Mouse (Mus musculus): ENCODE data around the gene Lysmd2. TPM values are rescaled to one million over a fixed set of nuclear protein-coding genes. Genes with fewer than 3 reads are reported as not detected.

Lysmd2 gene
- polyA plus RNA-seq (2015; fragmentation: Nextera tagmentation; extraction: Ambion mirVana): 30.3 and 32.2 TPM in 2 replicates

DNA sequence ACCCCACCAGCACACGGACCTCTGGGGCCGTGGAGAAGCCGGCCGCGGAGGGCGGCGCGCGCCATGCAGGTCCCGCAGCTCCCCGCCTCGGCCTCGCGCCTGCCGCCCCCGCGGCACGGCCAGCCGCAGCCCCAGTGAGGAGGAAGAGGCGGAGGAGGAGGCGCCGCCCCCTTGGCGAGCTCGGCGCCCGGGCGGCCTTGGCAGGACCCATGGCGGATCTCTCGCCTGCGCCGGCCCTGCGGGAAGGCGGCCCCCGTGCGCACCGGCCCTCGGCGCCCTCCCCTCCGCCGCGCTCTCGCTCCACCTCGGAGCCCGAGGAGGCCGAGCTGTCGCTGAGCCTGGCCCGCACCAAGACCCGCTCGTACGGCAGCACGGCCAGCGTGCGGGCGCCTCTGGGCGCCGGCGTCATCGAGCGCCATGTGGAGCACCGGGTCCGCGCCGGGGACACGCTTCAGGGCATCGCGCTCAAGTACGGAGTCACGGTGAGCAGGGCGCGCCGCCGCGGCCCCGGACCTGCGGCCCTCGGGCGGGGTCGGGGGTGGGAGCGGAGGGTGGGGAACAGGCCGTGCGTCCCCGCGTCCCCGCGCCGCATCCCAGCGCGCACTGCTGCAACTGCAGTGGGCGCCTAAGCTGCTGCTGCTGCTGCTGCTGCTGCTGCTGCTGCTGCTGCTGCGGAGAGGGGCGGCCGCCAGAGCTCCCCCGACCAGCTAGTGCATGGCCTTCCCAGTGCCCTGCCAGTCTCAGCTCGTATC lies at the start of gene Lysmd2:
Gene Lysmd2, plus strand, starts transcription at position 186 of the 752 bp plus-strand sequence.
- H3K36me3 ChIP-seq (ENCODE audit: control insufficient read depth, insufficient read depth, low read length): no peaks in the 10 kb centered on the region
- no peaks in the 10 kb centered on the region for H3K27me3 ChIP-seq (ENCODE audit: control insufficient read depth, insufficient read depth, low read length)
- peak within 1 kb of the TSS; percentile 92 for H3K9ac ChIP-seq (ENCODE audit: low read length)
- DNase-seq (ENCODE audit: low spot score): peak; percentile 73
- H3K27ac ChIP-seq (replicated peaks): peak within 1 kb of the TSS; percentile 86
- no peaks in the 10 kb centered on the region for H3K9me3 ChIP-seq (ENCODE audit: control insufficient read depth, low read length)
- H3K4me3 ChIP-seq (ENCODE audit: low read depth, low read length): peak within 1 kb of the TSS; percentile 76
- peak; percentile 7; the same call in 1 of the 2 replicates for TF ChIP-seq CTCF (IDR thresholded peaks at IDR 0.05; ENCODE audit: low read depth)
- TF ChIP-seq EP300 (optimal IDR thresholded peaks at IDR 0.05): no peak
- under 1% methylated on average over 44 of the region's 94 CpGs for WGBS
- no peaks in the 10 kb centered on the region for H3K4me1 ChIP-seq (replicated peaks; ENCODE audit: control insufficient read depth, insufficient read depth)
- peak within 1 kb of the TSS; percentile 86 for H3K4me2 ChIP-seq (replicated peaks; ENCODE audit: low read depth)
- ATAC-seq (ENCODE audit: low FRiP score, low TSS enrichment): peak; percentile 85

DNA sequence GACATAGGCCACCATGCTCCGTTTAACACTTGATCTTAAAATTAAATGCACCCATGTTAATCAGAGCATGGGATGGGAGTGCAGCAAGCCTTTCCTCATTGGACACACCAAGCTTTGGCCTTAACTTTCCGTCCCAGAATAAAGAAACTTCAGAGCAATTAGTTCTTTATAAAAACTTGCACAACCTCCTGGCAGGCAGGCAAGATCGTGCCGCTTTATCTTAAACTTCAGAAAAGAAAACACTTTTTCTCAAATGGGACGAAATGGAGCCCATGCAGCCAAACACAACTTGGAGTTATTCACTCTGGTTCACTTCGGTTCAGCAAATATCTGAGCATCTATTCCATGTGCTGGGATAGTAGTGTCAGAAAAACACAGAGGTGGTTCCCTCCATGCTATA lies 46.2 kb upstream of the Lysmd2 start:
- WGBS: 68% methylated on average over 6 of the region's 6 CpGs
- Histone ChIP-seq H3K4me2 (replicated peaks; ENCODE audit: low read depth) (no peak overlapping the region), H3K4me1 (replicated peaks; ENCODE audit: control insufficient read depth, insufficient read depth) (no peaks in the 10 kb centered on the region), H3K4me3 (ENCODE audit: low read depth, low read length) (no peak overlapping the region), H3K36me3 (ENCODE audit: control insufficient read depth, insufficient read depth, low read length) (no peaks in the 10 kb centered on the region), H3K9me3 (ENCODE audit: control insufficient read depth, low read length) (no peaks in the 10 kb centered on the region), H3K27me3 (ENCODE audit: control insufficient read depth, insufficient read depth, low read length) (no peaks in the 10 kb centered on the region), H3K27ac (replicated peaks) (no peak overlapping the region), H3K9ac (ENCODE audit: low read length) (no peak overlapping the region)
- ATAC-seq (ENCODE audit: low FRiP score, low TSS enrichment): no peak
- no peak for DNase-seq (ENCODE audit: low spot score)
- TF ChIP-seq EP300 (optimal IDR thresholded peaks at IDR 0.05) (no peak), CTCF (IDR thresholded peaks at IDR 0.05; ENCODE audit: low read depth) (no peak)

DNA sequence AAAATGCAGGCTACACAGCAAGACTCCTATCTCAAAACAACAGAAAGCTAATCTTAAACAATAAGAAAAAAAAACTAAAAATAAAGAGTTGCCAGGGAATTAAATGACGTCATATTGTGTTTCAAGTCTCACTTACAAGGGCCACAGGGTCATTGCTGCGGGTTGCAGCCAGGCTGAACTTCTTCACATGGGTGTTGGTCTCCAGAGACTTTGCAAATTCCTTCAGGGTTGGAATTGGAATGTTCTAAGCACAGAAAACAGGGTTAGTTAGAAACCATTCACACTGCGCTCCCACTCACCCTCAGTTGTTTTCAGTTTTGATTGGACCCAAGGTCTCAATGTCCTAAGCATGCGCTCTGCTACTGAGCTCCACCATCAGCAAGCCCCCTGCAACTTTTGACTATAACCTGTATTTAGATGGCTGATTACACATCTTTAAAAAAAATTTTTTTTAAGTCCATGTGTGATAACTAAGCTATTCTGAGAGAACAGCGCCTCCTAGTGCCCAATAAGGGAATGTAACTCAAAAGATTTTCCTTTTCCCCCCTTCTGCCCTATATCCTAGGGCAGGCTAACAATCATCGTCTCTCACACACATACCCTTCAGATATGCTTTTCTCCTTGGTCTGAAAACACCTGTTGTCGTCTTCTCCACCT lies 43.7 kb upstream of the Lysmd2 start:
- no peak for DNase-seq (ENCODE audit: low spot score)
- Histone ChIP-seq H3K4me2 (replicated peaks; ENCODE audit: low read depth) (0 out of 2 replicates have a peak overlapping the region, but pooled peaks have one; percentile 5), H3K27me3 (ENCODE audit: control insufficient read depth, insufficient read depth, low read length) (no peaks in the 10 kb centered on the region), H3K4me1 (replicated peaks; ENCODE audit: control insufficient read depth, insufficient read depth) (no peaks in the 10 kb centered on the region), H3K27ac (replicated peaks) (no peak overlapping the region), H3K4me3 (ENCODE audit: low read depth, low read length) (no peak overlapping the region), H3K9me3 (ENCODE audit: control insufficient read depth, low read length) (no peaks in the 10 kb centered on the region), H3K9ac (ENCODE audit: low read length) (no peak overlapping the region), H3K36me3 (ENCODE audit: control insufficient read depth, insufficient read depth, low read length) (no peaks in the 10 kb centered on the region)
- ATAC-seq (ENCODE audit: low FRiP score, low TSS enrichment): no peak
- WGBS: 39% methylated on average over 7 of the region's 7 CpGs
- TF ChIP-seq EP300 (optimal IDR thresholded peaks at IDR 0.05) (no peak), CTCF (IDR thresholded peaks at IDR 0.05; ENCODE audit: low read depth) (peak; percentile 82)

DNA sequence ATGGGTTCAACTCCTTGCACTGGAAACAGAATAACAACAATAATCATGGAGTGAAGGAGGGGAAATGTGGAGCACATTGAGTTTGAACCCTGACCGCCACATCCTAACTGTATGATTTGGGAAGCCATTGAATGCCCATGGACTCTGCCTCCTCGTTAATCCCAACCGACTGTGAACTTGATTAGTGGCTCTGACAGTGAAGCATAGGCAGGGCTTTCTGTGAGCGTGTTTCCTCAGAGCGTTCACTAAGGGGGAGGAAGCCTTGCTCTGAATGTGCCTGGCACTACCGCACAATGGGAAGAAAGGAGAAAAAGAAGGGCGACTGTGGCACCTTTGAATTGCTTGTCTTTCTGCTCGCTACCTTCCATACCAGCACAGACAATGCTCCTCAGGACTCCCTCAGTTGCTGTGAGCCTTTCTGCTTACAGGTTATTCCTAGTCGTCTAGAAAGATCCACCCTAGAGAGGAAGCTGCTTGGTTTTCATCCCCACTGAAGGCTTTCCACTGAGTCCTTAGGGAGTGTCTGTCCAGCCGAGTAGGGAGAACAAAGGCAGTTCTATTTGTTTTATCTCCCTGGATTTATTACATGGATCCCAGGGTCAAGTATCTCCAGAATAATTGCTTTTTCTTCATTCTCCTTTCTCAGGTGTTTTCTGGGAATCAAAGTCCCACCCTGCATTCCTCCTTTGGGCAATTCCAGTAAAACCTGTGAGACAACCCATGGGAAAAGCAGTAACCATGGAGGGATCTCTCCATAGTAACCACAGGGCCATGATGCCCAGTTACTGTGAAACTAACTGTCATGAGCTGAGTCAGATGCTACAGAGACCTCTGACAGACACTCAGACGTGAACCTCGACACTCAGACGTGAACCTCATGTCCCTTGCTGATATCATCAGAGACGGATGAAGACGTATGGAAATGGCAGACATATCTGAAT lies 35.4 kb upstream of the Lysmd2 start:
- Histone ChIP-seq H3K27ac (replicated peaks) (no peak overlapping the region), H3K4me2 (replicated peaks; ENCODE audit: low read depth) (no peak overlapping the region), H3K4me3 (ENCODE audit: low read depth, low read length) (no peak overlapping the region), H3K9ac (ENCODE audit: low read length) (no peak overlapping the region), H3K27me3 (ENCODE audit: control insufficient read depth, insufficient read depth, low read length) (no peaks in the 10 kb centered on the region), H3K4me1 (replicated peaks; ENCODE audit: control insufficient read depth, insufficient read depth) (no peaks in the 10 kb centered on the region), H3K9me3 (ENCODE audit: control insufficient read depth, low read length) (no peaks in the 10 kb centered on the region), H3K36me3 (ENCODE audit: control insufficient read depth, insufficient read depth, low read length) (no peaks in the 10 kb centered on the region)
- no peak for ATAC-seq (ENCODE audit: low FRiP score, low TSS enrichment)
- 78% methylated on average over 15 of the region's 15 CpGs for WGBS
- TF ChIP-seq EP300 (optimal IDR thresholded peaks at IDR 0.05): no peak
- DNase-seq (ENCODE audit: low spot score): no peak

DNA sequence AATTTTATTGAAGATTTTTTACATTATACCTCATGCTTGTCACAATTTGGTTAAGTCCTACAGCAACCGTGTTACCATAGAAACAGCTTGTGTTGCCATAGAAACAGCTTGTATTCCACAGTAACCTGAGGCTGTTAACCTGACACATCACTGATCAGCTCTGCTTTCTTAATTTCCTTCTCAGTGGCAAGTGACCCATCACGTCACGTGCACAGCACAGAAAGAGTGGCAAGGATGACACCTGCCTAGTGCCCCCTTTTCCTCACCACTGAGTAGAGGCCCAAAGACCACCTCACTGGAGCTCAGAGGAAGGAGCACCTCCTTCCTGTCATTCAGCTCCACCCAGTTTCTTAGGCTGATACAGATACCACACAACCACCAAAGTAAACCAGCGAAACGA lies 32.1 kb upstream of the Lysmd2 start:
- H3K9me3 ChIP-seq (ENCODE audit: control insufficient read depth, low read length): no peaks in the 10 kb centered on the region
- no peaks in the 10 kb centered on the region for H3K27me3 ChIP-seq (ENCODE audit: control insufficient read depth, insufficient read depth, low read length)
- 83% methylated on average over 5 of the region's 5 CpGs for WGBS
- H3K9ac ChIP-seq (ENCODE audit: low read length): no peak overlapping the region
- no peak overlapping the region for H3K4me2 ChIP-seq (replicated peaks; ENCODE audit: low read depth)
- H3K4me3 ChIP-seq (ENCODE audit: low read depth, low read length): no peak overlapping the region
- H3K4me1 ChIP-seq (replicated peaks; ENCODE audit: control insufficient read depth, insufficient read depth): no peaks in the 10 kb centered on the region
- ATAC-seq (ENCODE audit: low FRiP score, low TSS enrichment) (no peak), DNase-seq (ENCODE audit: low spot score) (no peak)
- no peak overlapping the region for H3K27ac ChIP-seq (replicated peaks)
- TF ChIP-seq EP300 (optimal IDR thresholded peaks at IDR 0.05): no peak
- TF ChIP-seq CTCF (IDR thresholded peaks at IDR 0.05; ENCODE audit: low read depth): no peak
- H3K36me3 ChIP-seq (ENCODE audit: control insufficient read depth, insufficient read depth, low read length): no peaks in the 10 kb centered on the region

Data from stomach, postnatal 0 days (tissue).